Mouse (Mus musculus) liver, adult 2 months (tissue): ENCODE measurements around the gene Phf6.

ENCODE experiments used
- CTCF ChIP-seq: fragments of 200-500 bp; IDR thresholded peaks from 2 replicates; pipeline ENCODE4 v1.5.1; 2011; ENCODE audit warnings: low read depth, low read length, control low read depth
- POLR2A ChIP-seq: fragments of 200-500 bp; IDR thresholded peaks from 2 replicates; pipeline ENCODE4 v1.6.1; 2011; ENCODE audit warnings: low read length, control low read depth; ENCODE audit not compliant: insufficient read depth; ENCODE audit errors: extremely low read depth

DNA sequence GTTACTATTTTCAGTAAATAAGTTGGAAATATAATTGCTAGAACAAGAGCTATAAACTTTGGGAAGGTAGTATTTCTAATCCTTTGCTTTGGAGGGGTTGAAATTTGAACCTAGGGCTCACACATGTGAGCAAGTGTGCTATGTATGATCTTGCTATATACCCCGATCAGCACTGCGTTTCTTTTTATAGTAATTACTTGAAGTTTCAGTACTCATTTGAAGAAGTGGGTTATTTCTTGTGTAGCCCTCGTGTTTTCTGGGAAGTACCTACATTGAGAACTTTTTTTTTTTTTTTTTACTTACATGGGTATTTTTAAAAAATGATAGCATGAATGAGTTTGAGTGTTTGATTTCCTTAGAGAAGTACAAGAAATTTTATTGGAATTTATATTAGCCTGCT lies 17.7 kb downstream of the Phf6 start:
- no peak for TF ChIP-seq POLR2A
- TF ChIP-seq CTCF: no peak
